Mouse (Mus musculus) liver, embryonic 16.5 days (tissue): ENCODE results near the gene Ppp1r1b. TPM values are rescaled to one million over a fixed set of nuclear protein-coding genes. Genes with fewer than 3 reads are reported as not detected.

Experiments
- ATAC-seq: fragments of 200-750 bp; cut with Nextera tagmentation; 2 replicates; pipeline ENCODE4 v1.8.0; 2017; ENCODE audit warnings: low read depth, mild to moderate bottlenecking, moderate number of reproducible peaks, moderate library complexity
- H3K27ac ChIP-seq: fragments of 300-500 bp; sonication (generic); 2 replicates; pipeline ENCODE4 v1.5.1; 2014; ENCODE audit warnings: mild to moderate bottlenecking, low read length
- H3K27me3 ChIP-seq: fragments of 300-500 bp; sonication (generic); 2 replicates; pipeline ENCODE4 v1.6.1; 2014; ENCODE audit warnings: low read depth, low read length, mixed read lengths; ENCODE audit not compliant: control insufficient read depth, insufficient read depth
- H3K36me3 ChIP-seq: fragments of 300-500 bp; sonication (generic); 2 replicates; pipeline ENCODE4 v1.6.1; 2014; ENCODE audit warnings: mild to moderate bottlenecking; ENCODE audit not compliant: control insufficient read depth, insufficient read depth
- H3K4me1 ChIP-seq: fragments of 300-500 bp; sonication (generic); 2 replicates; pipeline ENCODE4 v1.6.1; 2014; ENCODE audit warnings: low read depth, low read length, mixed read lengths; ENCODE audit not compliant: control insufficient read depth
- H3K4me2 ChIP-seq: fragments of 300-500 bp; sonication (generic); 2 replicates; pipeline ENCODE4 v1.6.1; 2014; ENCODE audit warnings: low read depth, low read length, mixed read lengths
- H3K4me3 ChIP-seq: fragments of 300-500 bp; sonication (generic); 2 replicates; pipeline ENCODE4 v1.5.1; 2014; ENCODE audit warnings: low read depth, mild to moderate bottlenecking, low read length
- H3K9ac ChIP-seq: fragments of 300-500 bp; sonication (generic); 2 replicates; pipeline ENCODE4 v1.6.1; 2014; ENCODE audit warnings: low read depth, low read length
- H3K9me3 ChIP-seq: fragments of 300-500 bp; sonication (generic); replicated peaks from 2 replicates; pipeline ENCODE4 v1.6.1; 2016; ENCODE audit warnings: low read length; ENCODE audit not compliant: control insufficient read depth
- WGBS: fragments of 180-500 bp; shearing (Covaris S2); extraction: QIAGEN DNeasy Blood & Tissue Kit; methylation state at CpG from one replicate; pipeline ENCODE4 v1.1.7; 2014; ENCODE audit not compliant: insufficient replicate concordance; 5-methylcytosine and 5-hydroxymethylcytosine counted together
- polyA plus RNA-seq: library from polyadenylated mRNA; unstranded; fragments of >200 nt; fragmentation: Nextera tagmentation; extraction: Ambion mirVana; gene quantifications from 2 replicates; pipeline ENCODE4 v1.2.1, GENCODE M21; 2015

Gene Ppp1r1b
- polyA plus RNA-seq, 1 experiment from 2014 or later = 1.9 TPM

GRCm38 (mm10) chr11:98332841-98333240 lies 15.4 kb upstream of the Ppp1r1b start:
- no peak overlapping the region for H3K27ac ChIP-seq
- WGBS = 56% methylated on average over 4 of the region's 4 CpGs
- no peak overlapping the region for H3K9ac ChIP-seq
- H3K4me2 ChIP-seq = no peak overlapping the region
- no peak overlapping the region for H3K4me3 ChIP-seq
- no peak for ATAC-seq
- peaks cover 94% of the 10 kb centered on the region for H3K27me3 ChIP-seq
- no peaks in the 10 kb centered on the region for H3K36me3 ChIP-seq
- H3K4me1 ChIP-seq = no peaks in the 10 kb centered on the region; the same call in 1 of the 2 replicates
- H3K9me3 ChIP-seq = no peaks in the 10 kb centered on the region

GRCm38 (mm10) chr11:98333263-98333696 lies 14.9 kb upstream of the Ppp1r1b start:
- no peak overlapping the region for H3K9ac ChIP-seq
- no peak overlapping the region for H3K4me2 ChIP-seq
- peaks cover 94% of the 10 kb centered on the region for H3K27me3 ChIP-seq
- ATAC-seq = no peak
- 58% methylated on average over 10 of the region's 10 CpGs for WGBS
- no peak overlapping the region for H3K27ac ChIP-seq
- no peaks in the 10 kb centered on the region; the same call in 1 of the 2 replicates for H3K4me1 ChIP-seq
- H3K36me3 ChIP-seq = no peaks in the 10 kb centered on the region
- no peaks in the 10 kb centered on the region for H3K9me3 ChIP-seq
- no peak overlapping the region for H3K4me3 ChIP-seq

DNA sequence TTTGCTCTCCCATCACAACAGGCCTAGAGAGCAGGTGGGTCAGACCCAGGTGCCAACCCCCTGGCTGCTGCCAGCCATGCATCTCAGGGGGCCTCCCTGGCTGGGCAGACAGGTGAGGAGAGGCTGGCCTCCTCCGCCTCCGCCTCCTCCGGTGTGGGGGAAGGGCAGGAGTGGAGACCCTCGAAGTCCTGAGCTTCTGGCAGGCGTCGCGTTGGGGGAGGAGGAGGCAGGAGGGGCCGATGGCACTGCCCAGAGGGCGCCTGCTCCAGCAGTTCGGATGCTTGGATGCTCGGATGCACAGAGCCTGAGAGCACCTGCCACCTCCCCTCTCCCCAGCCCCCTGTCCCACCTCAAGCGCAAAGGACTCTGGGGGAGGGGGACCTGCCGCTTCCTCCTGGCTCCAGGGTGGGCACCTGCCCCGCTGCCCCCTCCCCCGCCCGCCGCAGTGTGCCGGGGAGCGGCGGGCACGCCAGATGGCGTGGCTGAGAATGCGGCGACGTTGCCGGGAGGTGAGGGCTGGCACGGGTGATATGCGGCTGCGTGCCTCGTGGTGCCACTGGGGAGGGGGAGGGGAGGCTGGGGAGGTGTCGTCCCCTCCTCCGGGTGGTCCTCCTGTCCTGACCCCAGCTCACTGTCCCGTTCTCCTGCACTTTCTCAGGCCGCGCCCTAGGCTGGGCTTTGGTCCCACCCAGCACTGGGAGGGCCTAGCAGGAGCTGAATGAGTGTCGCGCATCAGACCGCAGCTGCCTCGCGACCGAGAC lies 14.0 kb upstream of the Ppp1r1b start:
- 7% methylated on average over 39 of the region's 41 CpGs for WGBS
- H3K4me3 ChIP-seq = no peak overlapping the region

DNA sequence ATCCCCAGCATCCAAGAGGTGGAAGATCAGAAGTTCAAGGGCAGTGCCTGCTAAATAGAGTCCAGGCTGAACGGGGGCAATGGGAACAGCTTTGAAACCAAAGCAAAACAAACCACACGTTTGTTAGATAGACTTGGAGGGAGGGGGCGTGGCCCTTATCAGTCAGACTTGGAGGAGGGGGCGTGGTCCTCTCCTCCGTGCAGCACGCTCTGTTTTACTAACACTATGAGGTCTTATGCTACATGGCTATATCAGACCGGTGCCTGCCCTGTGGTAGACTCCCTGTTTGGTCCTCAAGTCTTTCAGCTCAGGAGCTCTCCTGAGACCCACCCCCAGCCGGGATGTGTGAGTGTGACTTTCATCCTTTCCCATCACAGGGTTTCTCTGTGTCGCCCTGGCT lies 13.0 kb upstream of the Ppp1r1b start:
- no peaks in the 10 kb centered on the region for H3K36me3 ChIP-seq
- WGBS = 8% methylated on average over 9 of the region's 9 CpGs
- no peak for ATAC-seq
- peaks cover 94% of the 10 kb centered on the region for H3K27me3 ChIP-seq
- H3K4me1 ChIP-seq = no peaks in the 10 kb centered on the region; the same call in 1 of the 2 replicates
- no peak overlapping the region for H3K4me3 ChIP-seq
- no peak overlapping the region for H3K4me2 ChIP-seq
- H3K9me3 ChIP-seq = no peaks in the 10 kb centered on the region
- H3K9ac ChIP-seq = no peak overlapping the region
- no peak overlapping the region for H3K27ac ChIP-seq

More for the DNA sequence above, 14.0 kb upstream of the Ppp1r1b start:
- Histone ChIP-seq H3K4me2 (no peak overlapping the region), H3K36me3 (no peaks in the 10 kb centered on the region), H3K27me3 (peaks cover 94% of the 10 kb centered on the region), H3K4me1 (no peaks in the 10 kb centered on the region; the same call in 1 of the 2 replicates), H3K27ac (no peak overlapping the region), H3K9ac (no peak overlapping the region), H3K9me3 (no peaks in the 10 kb centered on the region)
- no peak for ATAC-seq

- Histone ChIP-seq H3K27ac (no peak overlapping the region), H3K9me3 (no peaks in the 10 kb centered on the region), H3K4me1 (no peaks in the 10 kb centered on the region; the same call in 1 of the 2 replicates), H3K9ac (no peak overlapping the region), H3K4me2 (no peak overlapping the region), H3K36me3 (no peaks in the 10 kb centered on the region), H3K27me3 (peaks cover 92% of the 10 kb centered on the region), H3K4me3 (no peak overlapping the region)
- no peak for ATAC-seq
- WGBS = 6% methylated on average over 13 of the region's 13 CpGs
These were observed 11.7 kb upstream of the Ppp1r1b start for GRCm38 (mm10) chr11:98336245-98337107.

DNA sequence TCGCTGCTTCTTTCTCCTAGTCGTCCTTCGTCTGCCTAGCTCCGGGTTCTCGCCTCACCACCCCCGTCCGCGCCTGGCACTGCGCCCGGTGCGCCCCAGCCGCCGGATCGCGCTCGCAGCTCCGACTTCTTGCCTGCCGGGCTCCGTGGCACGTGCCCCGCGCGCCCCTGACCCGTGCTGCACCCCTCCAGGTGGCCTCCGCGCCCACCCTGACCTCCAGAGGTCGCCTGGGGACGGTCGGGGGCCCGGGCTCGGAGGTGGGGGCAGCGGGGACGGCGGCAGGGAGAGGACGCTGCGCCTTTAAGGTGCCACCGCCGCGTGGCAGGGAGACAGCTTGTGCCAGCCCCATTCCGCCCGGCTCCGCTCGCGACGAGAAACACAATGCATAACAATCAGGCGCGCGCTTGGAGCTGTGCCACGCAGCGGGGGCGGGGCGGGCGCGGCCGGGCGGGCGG lies 9.7 kb upstream of the Ppp1r1b start:
- H3K4me1 ChIP-seq = peaks cover 4% of the 10 kb centered on the region
- H3K27me3 ChIP-seq = peaks cover 91% of the 10 kb centered on the region
- H3K27ac ChIP-seq = no peak overlapping the region
- no peaks in the 10 kb centered on the region for H3K36me3 ChIP-seq
- peak overlapping the region; percentile 64 for H3K4me2 ChIP-seq
- H3K9ac ChIP-seq = no peak overlapping the region
- under 1% methylated on average over 48 of the region's 57 CpGs for WGBS
- no peak for ATAC-seq
- H3K9me3 ChIP-seq = no peaks in the 10 kb centered on the region
- peak overlapping the region; percentile 44 for H3K4me3 ChIP-seq

- no peak for ATAC-seq
- H3K4me1 ChIP-seq = peaks cover 4% of the 10 kb centered on the region
- no peak overlapping the region for H3K9ac ChIP-seq
- no peaks in the 10 kb centered on the region for H3K36me3 ChIP-seq
- no peak overlapping the region for H3K27ac ChIP-seq
- H3K4me3 ChIP-seq = peak overlapping the region; percentile 44
- H3K27me3 ChIP-seq = peaks cover 85% of the 10 kb centered on the region
- H3K9me3 ChIP-seq = no peaks in the 10 kb centered on the region
- 2% methylated on average over 15 of the region's 19 CpGs for WGBS
- H3K4me2 ChIP-seq = peak overlapping the region; percentile 64
These were observed 9.1 kb upstream of the Ppp1r1b start for GRCm38 (mm10) chr11:98339071-98339501.

- ATAC-seq = no peak
- H3K27me3 ChIP-seq = peaks cover 78% of the 10 kb centered on the region
- no peak overlapping the region for H3K9ac ChIP-seq
- peaks cover 4% of the 10 kb centered on the region for H3K4me1 ChIP-seq
- no peak overlapping the region for H3K4me2 ChIP-seq
- H3K4me3 ChIP-seq = no peak overlapping the region
- H3K9me3 ChIP-seq = no peaks in the 10 kb centered on the region
- H3K27ac ChIP-seq = no peak overlapping the region
- 6% methylated on average over 11 of the region's 11 CpGs for WGBS
- H3K36me3 ChIP-seq = no peaks in the 10 kb centered on the region
These were observed 8.4 kb upstream of the Ppp1r1b start for GRCm38 (mm10) chr11:98339679-98340287.
